32 mouse cellular contexts compared by ENCODE assay signal in genomic region chr5:96003348-96003747, GRCm38 (mm10). TPM values are rescaled to one million over a fixed set of nuclear protein-coding genes. Genes with fewer than 3 reads are reported as not detected.
DNase-seq lines count a peak whose midpoint lies in the region; ATAC-seq lines count a peak whose summit lies in the region.
"Had no signal": no experiment of that assay in that cellular context is flagged by ENCODE, and none has a peak within 500 bp of the region (broad histone marks: within the 10 kb centered on the region; RNA-seq: fewer than 3 reads in every experiment).

No protein-coding gene starts in this region.

- peak overlapping the region; percentile 60 for H3K4me3 ChIP-seq in megakaryocyte, embryonic 14.5 days (replicated peaks)
- H3K4me3 ChIP-seq: embryonic facial prominence, embryonic 12.5 days; heart, embryonic 13.5 days; hindbrain, embryonic 15.5 days; limb, embryonic 10.5 days; limb, embryonic 15.5 days; lung, embryonic 15.5 days; midbrain, embryonic 15.5 days; neural tube, embryonic 12.5 days had no signal

- H3K9me3 ChIP-seq in megakaryocyte, embryonic 14.5 days, result peaks cover 2% of the 10 kb centered on the region; the same call in 1 of the 2 replicates
- H3K9me3 ChIP-seq: embryonic facial prominence, embryonic 12.5 days; heart, embryonic 13.5 days; hindbrain, embryonic 15.5 days; limb, embryonic 10.5 days; limb, embryonic 15.5 days; lung, embryonic 15.5 days; midbrain, embryonic 15.5 days; neural tube, embryonic 12.5 days had no signal

- no peaks in the 10 kb centered on the region for H3K36me3 ChIP-seq in megakaryocyte, embryonic 14.5 days (replicated peaks; ENCODE audit: low read length)
- H3K36me3 ChIP-seq: embryonic facial prominence, embryonic 12.5 days; heart, embryonic 13.5 days; hindbrain, embryonic 15.5 days; limb, embryonic 10.5 days; limb, embryonic 15.5 days; lung, embryonic 15.5 days; midbrain, embryonic 15.5 days; neural tube, embryonic 12.5 days had no signal

- no peaks in the 10 kb centered on the region; the same call in 1 of the 2 replicates for H3K4me1 ChIP-seq in megakaryocyte, embryonic 14.5 days
- H3K4me1 ChIP-seq: embryonic facial prominence, embryonic 12.5 days; heart, embryonic 13.5 days; hindbrain, embryonic 15.5 days; limb, embryonic 10.5 days; limb, embryonic 15.5 days; lung, embryonic 15.5 days; midbrain, embryonic 15.5 days; neural tube, embryonic 12.5 days had no signal

- peak; percentile 92 for ATAC-seq in granulocyte monocyte progenitor cell, adult 5-6 weeks (replicated peaks; ENCODE audit: poor library complexity, severe bottlenecking)
- no peak for ATAC-seq in frontal cortex, adult (ENCODE audit: low TSS enrichment)
- ATAC-seq: forebrain, embryonic 16.5 days; inflammation-experienced regulatory T-cells, adult 6 months; midbrain, embryonic 15.5 days had no signal

- DNase-seq in embryo, embryonic 10 days (ENCODE audit: low spot score), result peak; percentile 1
- no peak for DNase-seq in embryo, embryonic 11 days
- DNase-seq in 416B (ENCODE audit: low read depth) (peak; percentile 12), MN1 (ENCODE audit: low spot score) (no peak)
- DNase-seq in layer of hippocampus, postnatal 10 days (ENCODE audit: low spot score in 2 of 2), result no peak
- DNase-seq: adrenal gland, adult 8-10 months; cerebellum, adult 2 months; cerebellum, postnatal 14 days; heart, postnatal 10 days; kidney, adult 11 months; kidney, postnatal 36 days; right cerebral cortex, adult 18-20 months; right cerebral cortex, postnatal 4 days; thymus, adult 2 months; thymus, postnatal 36 days had no signal

- no peaks in the 10 kb centered on the region for H3K27me3 ChIP-seq in megakaryocyte, embryonic 14.5 days (replicated peaks)
- H3K27me3 ChIP-seq: embryonic facial prominence, embryonic 12.5 days; heart, embryonic 13.5 days; hindbrain, embryonic 15.5 days; limb, embryonic 15.5 days; lung, embryonic 15.5 days; midbrain, embryonic 15.5 days; neural tube, embryonic 12.5 days had no signal

RNA-seq across cellular contexts. Expression of gene Cxcl13, which starts 46.6 kb away (rescaled TPM):
- total RNA-seq in granulocyte monocyte progenitor cell, adult 5-6 weeks (2014; fragmentation: Nextera tagmentation), result not detected in 2 replicates
- not detected in 2 replicates for total RNA-seq in granulocyte monocyte progenitor cell, adult 5-6 weeks (2017)
- not detected in 2 replicates for polyA plus RNA-seq in megakaryocyte, embryonic 14.5 days (2012; ENCODE audit: insufficient read depth, low replicate concordance)
- not detected for total RNA-seq in layer of hippocampus, postnatal 10 days (2021)
- total RNA-seq: gastrocnemius, postnatal 4 days; hematopoietic stem cell, adult 5-6 weeks; left cerebral cortex, postnatal 10 days; MEL had no signal
- polyA plus RNA-seq: cerebellum, adult 2 months; forebrain, embryonic 16.5 days; midbrain, embryonic 15.5 days had no signal

Comparison
In these comparisons a context has a peak if more than half of its experiments do, and no peak if none do; other contexts are left out.
1. DNase-seq: peak in embryo, embryonic 10 days (single experiment) and 416B (single experiment); none in embryo, embryonic 11 days (single experiment), MN1 (single experiment) and layer of hippocampus, postnatal 10 days (0 of 2).